ENCODE assay signal across 14 mouse cellular contexts in the genomic region with DNA sequence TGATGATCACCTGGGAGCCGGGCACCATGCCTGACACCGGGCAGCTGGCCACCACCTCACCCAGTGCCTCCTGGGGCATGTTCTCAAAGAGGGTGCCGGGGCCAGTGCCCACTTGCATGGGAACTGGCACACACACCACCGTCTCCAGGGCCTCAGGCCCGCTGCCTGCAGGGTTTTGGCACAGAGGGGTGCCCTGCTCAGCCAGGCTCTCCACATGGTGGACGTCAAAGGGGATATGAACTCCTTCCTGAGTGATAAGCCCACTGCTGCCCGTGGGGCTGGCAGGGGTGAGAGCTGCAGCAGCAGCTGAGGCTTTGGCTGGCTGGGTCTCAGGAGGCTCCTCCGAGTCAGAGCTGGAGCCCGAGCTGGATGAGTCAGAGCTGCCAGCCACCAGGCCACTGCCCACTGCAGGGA. TPM values are rescaled to one million over a fixed set of nuclear protein-coding genes. Genes with fewer than 3 reads are reported as not detected.
DNase-seq lines count a peak whose midpoint lies in the region; ATAC-seq and TF ChIP-seq lines count a peak whose summit lies in the region.
"Had no signal": no experiment of that assay in that cellular context is flagged by ENCODE, and none has a peak within 500 bp of the region (broad histone marks: within the 10 kb centered on the region; RNA-seq: fewer than 3 reads in every experiment).

No protein-coding gene starts in this region.

- WGBS in forebrain, postnatal 0 days: 79% methylated on average over 9 of the region's 9 CpGs
- 85% methylated on average over 9 of the region's 9 CpGs for WGBS in forebrain, embryonic 16.5 days
- WGBS in midbrain, embryonic 15.5 days: 89% methylated on average over 9 of the region's 9 CpGs

- no peaks in the 10 kb centered on the region for H3K27me3 ChIP-seq in forebrain, postnatal 0 days (ENCODE audit: insufficient read depth, low read length)
- H3K27me3 ChIP-seq in forebrain, embryonic 16.5 days (replicated peaks; ENCODE audit: control insufficient read depth, insufficient read depth, low read length): no peaks in the 10 kb centered on the region
- no peaks in the 10 kb centered on the region for H3K27me3 ChIP-seq in midbrain, embryonic 15.5 days (replicated peaks)

- no peak overlapping the region for H3K4me3 ChIP-seq in forebrain, postnatal 0 days (ENCODE audit: low read depth, low read length)
- H3K4me3 ChIP-seq in forebrain, embryonic 16.5 days (replicated peaks; ENCODE audit: low read length): no peak overlapping the region
- H3K4me3 ChIP-seq in midbrain, embryonic 15.5 days: no peak overlapping the region
- H3K4me3 ChIP-seq: intestine, embryonic 15.5 days had no signal

- H3K27ac ChIP-seq in forebrain, postnatal 0 days (ENCODE audit: low read depth, low read length): no peak overlapping the region
- no peak overlapping the region for H3K27ac ChIP-seq in forebrain, embryonic 16.5 days (ENCODE audit: low read length)
- H3K27ac ChIP-seq in midbrain, embryonic 15.5 days: no peak overlapping the region
- H3K27ac ChIP-seq: intestine, embryonic 15.5 days had no signal

- peaks cover 39% of the 10 kb centered on the region for H3K36me3 ChIP-seq in forebrain, postnatal 0 days (ENCODE audit: insufficient read depth)
- peaks cover 13% of the 10 kb centered on the region for H3K36me3 ChIP-seq in forebrain, embryonic 16.5 days (ENCODE audit: control insufficient read depth, insufficient read depth)
- peaks cover 15% of the 10 kb centered on the region; the same call in 1 of the 2 replicates for H3K36me3 ChIP-seq in midbrain, embryonic 15.5 days (replicated peaks)

- no peak overlapping the region for H3K4me2 ChIP-seq in forebrain, postnatal 0 days (ENCODE audit: low read depth)
- no peak overlapping the region for H3K4me2 ChIP-seq in forebrain, embryonic 16.5 days (ENCODE audit: low read length)
- H3K4me2 ChIP-seq in midbrain, embryonic 15.5 days: no peak overlapping the region
- H3K4me2 ChIP-seq: intestine, embryonic 15.5 days had no signal

- DNase-seq in forebrain, postnatal 0 days: no peak
- DNase-seq in right cerebral cortex, adult 2 months (ENCODE audit: low spot score in 2 of 2): peak; percentile 23 to 32
- DNase-seq in right cerebral cortex, postnatal 36 days (ENCODE audit: low spot score in 2 of 2): no peak
- DNase-seq in cerebellum, postnatal 25 days: peak; percentile 79 to 84
- no peak for DNase-seq in kidney, adult 8-10 months
- DNase-seq in spleen, postnatal 10 days (ENCODE audit: low spot score in 2 of 2): no peak
- DNase-seq: liver, postnatal 0 days had no signal

- no peak overlapping the region for H3K9ac ChIP-seq in forebrain, postnatal 0 days
- H3K9ac ChIP-seq in forebrain, embryonic 16.5 days (replicated peaks; ENCODE audit: low read depth, low read length): no peak overlapping the region
- no peak overlapping the region for H3K9ac ChIP-seq in midbrain, embryonic 15.5 days
- H3K9ac ChIP-seq: intestine, embryonic 15.5 days; liver, postnatal 0 days had no signal

- TF ChIP-seq CTCF in forebrain, postnatal 0 days (IDR thresholded peaks at IDR 0.05; ENCODE audit: low read depth): no peak

- no peaks in the 10 kb centered on the region for H3K9me3 ChIP-seq in forebrain, postnatal 0 days (ENCODE audit: low read length)
- no peaks in the 10 kb centered on the region for H3K9me3 ChIP-seq in forebrain, embryonic 16.5 days (ENCODE audit: control insufficient read depth, low read length)
- no peaks in the 10 kb centered on the region for H3K9me3 ChIP-seq in midbrain, embryonic 15.5 days
- H3K9me3 ChIP-seq: intestine, embryonic 15.5 days had no signal

- H3K4me1 ChIP-seq in forebrain, postnatal 0 days (ENCODE audit: insufficient read depth): peaks cover 6% of the 10 kb centered on the region; the same call in 1 of the 2 replicates
- H3K4me1 ChIP-seq in forebrain, embryonic 16.5 days (replicated peaks; ENCODE audit: control insufficient read depth, insufficient read depth, low read length): peaks cover 6% of the 10 kb centered on the region
- peaks cover 12% of the 10 kb centered on the region for H3K4me1 ChIP-seq in midbrain, embryonic 15.5 days

- 0 out of 2 replicates have a peak, but pooled peaks have one; percentile 4 for ATAC-seq in forebrain, postnatal 0 days
- ATAC-seq in forebrain, embryonic 16.5 days: no peak
- no peak for ATAC-seq in midbrain, embryonic 15.5 days (replicated peaks)
- ATAC-seq: CD4-positive, CD25-positive, alpha-beta regulatory T cell, adult 4 months; intestine, embryonic 15.5 days; liver, postnatal 0 days had no signal

RNA-seq across cellular contexts. Expression of a gene that starts 6.2 kb away (rescaled TPM):
- 159 and 191 TPM in 2 replicates for total RNA-seq in forebrain, postnatal 0 days (2014; rRNA removed)
- polyA plus RNA-seq in forebrain, postnatal 0 days (2015; fragmentation: Nextera tagmentation; extraction: Ambion mirVana): 51.3 and 74.7 TPM in 2 replicates
- polyA plus RNA-seq in forebrain, embryonic 16.5 days (2015; fragmentation: Nextera tagmentation; extraction: Ambion mirVana): 77.6 and 101 TPM in 2 replicates
- polyA plus RNA-seq in midbrain, embryonic 15.5 days (2015; fragmentation: Nextera tagmentation; extraction: Ambion mirVana): 110 and 113 TPM in 2 replicates
- total RNA-seq: megakaryocyte-erythroid progenitor cell, adult 5-6 weeks had no signal
- polyA plus RNA-seq: liver, postnatal 0 days; spleen, adult 2 months had no signal

RNA-seq across cellular contexts. Expression of a gene that starts 13.0 kb away (rescaled TPM):
- total RNA-seq in forebrain, postnatal 0 days (2014; rRNA removed): not detected in 2 replicates
- not detected in 2 replicates for polyA plus RNA-seq in forebrain, postnatal 0 days (2015; fragmentation: Nextera tagmentation; extraction: Ambion mirVana)
- polyA plus RNA-seq in forebrain, embryonic 16.5 days (2015; fragmentation: Nextera tagmentation; extraction: Ambion mirVana): not detected in 2 replicates
- not detected in 2 replicates for polyA plus RNA-seq in midbrain, embryonic 15.5 days (2015; fragmentation: Nextera tagmentation; extraction: Ambion mirVana)
- total RNA-seq: megakaryocyte-erythroid progenitor cell, adult 5-6 weeks had no signal
- polyA plus RNA-seq: CD4-positive, CD25-positive, alpha-beta regulatory T cell, adult 4 months; intestine, embryonic 15.5 days; liver, postnatal 0 days; neural tube, embryonic 14.5 days; spleen, adult 2 months had no signal

RNA-seq across cellular contexts. Expression of a gene that starts 13.2 kb away (rescaled TPM):
- total RNA-seq in forebrain, postnatal 0 days (2014; rRNA removed): 31.0 and 32.3 TPM in 2 replicates
- 13.3 and 16.3 TPM in 2 replicates for polyA plus RNA-seq in forebrain, postnatal 0 days (2015; fragmentation: Nextera tagmentation; extraction: Ambion mirVana)
- 20.7 and 22.4 TPM in 2 replicates for polyA plus RNA-seq in forebrain, embryonic 16.5 days (2015; fragmentation: Nextera tagmentation; extraction: Ambion mirVana)
- polyA plus RNA-seq in midbrain, embryonic 15.5 days (2015; fragmentation: Nextera tagmentation; extraction: Ambion mirVana): 21.7 and 22.5 TPM in 2 replicates

RNA-seq across cellular contexts. Expression of a gene that starts 27.2 kb away (rescaled TPM):
- 55.2 and 59.2 TPM in 2 replicates for total RNA-seq in forebrain, postnatal 0 days (2014; rRNA removed)
- 64.1 and 64.7 TPM in 2 replicates for polyA plus RNA-seq in forebrain, postnatal 0 days (2015; fragmentation: Nextera tagmentation; extraction: Ambion mirVana)
- polyA plus RNA-seq in forebrain, embryonic 16.5 days (2015; fragmentation: Nextera tagmentation; extraction: Ambion mirVana): 62.5 and 67.4 TPM in 2 replicates
- 58.8 and 59.4 TPM in 2 replicates for polyA plus RNA-seq in midbrain, embryonic 15.5 days (2015; fragmentation: Nextera tagmentation; extraction: Ambion mirVana)

RNA-seq across cellular contexts. Expression of a gene that starts 41.0 kb away (rescaled TPM):
- total RNA-seq in forebrain, postnatal 0 days (2014; rRNA removed): 0.24 TPM in 1 of 2 replicates, not detected in the other
- 0.24 and 0.86 TPM in 2 replicates for polyA plus RNA-seq in forebrain, postnatal 0 days (2015; fragmentation: Nextera tagmentation; extraction: Ambion mirVana)
- polyA plus RNA-seq in forebrain, embryonic 16.5 days (2015; fragmentation: Nextera tagmentation; extraction: Ambion mirVana): 0.60 and 0.78 TPM in 2 replicates
- polyA plus RNA-seq in midbrain, embryonic 15.5 days (2015; fragmentation: Nextera tagmentation; extraction: Ambion mirVana): 1.9 and 2.4 TPM in 2 replicates
- total RNA-seq: megakaryocyte-erythroid progenitor cell, adult 5-6 weeks had no signal

Comparison
In these comparisons a context has a peak if more than half of its experiments do, and no peak if none do; other contexts are left out.
1. DNase-seq: peak in right cerebral cortex, adult 2 months (2 of 2) and cerebellum, postnatal 25 days (2 of 2); none in forebrain, postnatal 0 days (single experiment), right cerebral cortex, postnatal 36 days (0 of 2), kidney, adult 8-10 months (0 of 2) and spleen, postnatal 10 days (0 of 2).